Mouse (Mus musculus) limb, embryonic 13.5 days (tissue): ENCODE data around the gene Sash3. TPM values are rescaled to one million over a fixed set of nuclear protein-coding genes. Genes with fewer than 3 reads are reported as not detected.

Source experiments
- ATAC-seq: fragments of 200-750 bp; cut with Nextera tagmentation; 2 replicates; pipeline ENCODE4 v1.8.0; 2017; ENCODE audit warnings: low read depth, moderate number of reproducible peaks, moderate TSS enrichment; ENCODE audit not compliant: low FRiP score
- H3K27ac ChIP-seq: fragments of 300-500 bp; sonication (generic); 2 replicates; pipeline ENCODE4 v1.5.1; 2015; ENCODE audit warnings: inconsistent platforms, mild to moderate bottlenecking, moderate library complexity
- H3K27me3 ChIP-seq: fragments of 300-500 bp; sonication (generic); 2 replicates; pipeline ENCODE4 v1.6.1; 2015; ENCODE audit warnings: mild to moderate bottlenecking, inconsistent platforms
- H3K36me3 ChIP-seq: fragments of 300-500 bp; sonication (generic); 2 replicates; pipeline ENCODE4 v1.6.1; 2015; ENCODE audit warnings: inconsistent platforms, mild to moderate bottlenecking, moderate library complexity
- H3K4me1 ChIP-seq: fragments of 300-500 bp; sonication (generic); 2 replicates; pipeline ENCODE4 v1.6.1; 2015; ENCODE audit warnings: inconsistent platforms
- H3K4me2 ChIP-seq: fragments of 300-500 bp; sonication (generic); replicated peaks from 2 replicates; pipeline ENCODE4 v1.6.1; 2015; ENCODE audit warnings: inconsistent platforms, mild to moderate bottlenecking, moderate library complexity
- H3K4me3 ChIP-seq: fragments of 300-500 bp; sonication (generic); 2 replicates; pipeline ENCODE4 v1.5.1; 2015; ENCODE audit warnings: moderate library complexity, mild to moderate bottlenecking, inconsistent platforms
- H3K9ac ChIP-seq: fragments of 300-500 bp; sonication (generic); 2 replicates; pipeline ENCODE4 v1.6.1; 2015; ENCODE audit warnings: mild to moderate bottlenecking, inconsistent platforms
- H3K9me3 ChIP-seq: fragments of 300-500 bp; sonication (generic); 2 replicates; pipeline ENCODE4 v1.6.1; 2016; ENCODE audit warnings: inconsistent platforms
- WGBS: fragments of 180-500 bp; shearing (Covaris S2); methylation state at CpG from one replicate; pipeline ENCODE4 v1.1.7; 2015; 5-methylcytosine and 5-hydroxymethylcytosine counted together
- polyA plus RNA-seq: library from polyadenylated mRNA; unstranded; fragments of >200 nt; fragmentation: Nextera tagmentation; extraction: Ambion mirVana; gene quantifications from 2 replicates; pipeline ENCODE4 v1.2.1, GENCODE M21; 2015

Sash3 gene
- polyA plus RNA-seq, 1 experiment from 2014 or later, result 1.8 TPM

- Histone ChIP-seq H3K27ac (no peak overlapping the region), H3K4me3 (no peak overlapping the region), H3K9me3 (no peaks in the 10 kb centered on the region), H3K36me3 (no peaks in the 10 kb centered on the region), H3K27me3 (no peaks in the 10 kb centered on the region), H3K4me2 (no peak overlapping the region), H3K9ac (no peak overlapping the region), H3K4me1 (no peaks in the 10 kb centered on the region)
- 49% methylated on average over 6 of the region's 6 CpGs for WGBS
- no peak for ATAC-seq
These were observed 19.2 kb upstream of the Sash3 start for GRCm38 (mm10) chrX:48126903-48127476.

GRCm38 (mm10) chrX:48127502-48128218 is 18.6 kb upstream of the Sash3 start:
- H3K9me3 ChIP-seq, result no peaks in the 10 kb centered on the region
- H3K9ac ChIP-seq, result no peak overlapping the region
- H3K4me2 ChIP-seq, result no peak overlapping the region
- H3K27ac ChIP-seq, result no peak overlapping the region
- no peaks in the 10 kb centered on the region for H3K36me3 ChIP-seq
- no peak overlapping the region for H3K4me3 ChIP-seq
- H3K4me1 ChIP-seq, result no peaks in the 10 kb centered on the region
- WGBS, result 72% methylated on average over 6 of the region's 6 CpGs
- H3K27me3 ChIP-seq, result no peaks in the 10 kb centered on the region
- no peak for ATAC-seq

- no peak overlapping the region for H3K4me2 ChIP-seq
- no peaks in the 10 kb centered on the region for H3K9me3 ChIP-seq
- H3K27ac ChIP-seq, result no peak overlapping the region
- H3K9ac ChIP-seq, result no peak overlapping the region
- no peaks in the 10 kb centered on the region for H3K36me3 ChIP-seq
- H3K27me3 ChIP-seq, result no peaks in the 10 kb centered on the region
- no peak for ATAC-seq
- no peaks in the 10 kb centered on the region for H3K4me1 ChIP-seq
- H3K4me3 ChIP-seq, result no peak overlapping the region
- 75% methylated on average over 1 of the region's 1 CpGs for WGBS
These were observed 17.1 kb upstream of the Sash3 start for GRCm38 (mm10) chrX:48129167-48129566.

GRCm38 (mm10) chrX:48136935-48137334 is 9.3 kb upstream of the Sash3 start:
- Histone ChIP-seq H3K4me3 (no peak overlapping the region), H3K4me2 (no peak overlapping the region), H3K9me3 (no peaks in the 10 kb centered on the region), H3K27ac (no peak overlapping the region), H3K27me3 (no peaks in the 10 kb centered on the region), H3K9ac (no peak overlapping the region), H3K4me1 (no peaks in the 10 kb centered on the region), H3K36me3 (no peaks in the 10 kb centered on the region)
- no peak for ATAC-seq
- 77% methylated on average over 4 of the region's 4 CpGs for WGBS

GRCm38 (mm10) chrX:48138011-48138410 is 8.2 kb upstream of the Sash3 start:
- Histone ChIP-seq H3K9ac (no peak overlapping the region), H3K4me3 (no peak overlapping the region), H3K4me2 (no peak overlapping the region), H3K9me3 (no peaks in the 10 kb centered on the region), H3K27me3 (no peaks in the 10 kb centered on the region), H3K27ac (no peak overlapping the region), H3K4me1 (0 out of 2 replicates have a peak, but pooled peaks cover 2% of the 10 kb centered on the region), H3K36me3 (no peaks in the 10 kb centered on the region)
- ATAC-seq, result no peak
- WGBS, result 65% methylated on average over 6 of the region's 6 CpGs

- Histone ChIP-seq H3K4me3 (no peak overlapping the region), H3K4me2 (no peak overlapping the region), H3K9me3 (no peaks in the 10 kb centered on the region), H3K27me3 (no peaks in the 10 kb centered on the region), H3K9ac (no peak overlapping the region), H3K27ac (no peak overlapping the region), H3K4me1 (0 out of 2 replicates have a peak, but pooled peaks cover 5% of the 10 kb centered on the region), H3K36me3 (no peaks in the 10 kb centered on the region)
- no peak for ATAC-seq
- 49% methylated on average over 7 of the region's 7 CpGs for WGBS
These were observed 7.5 kb upstream of the Sash3 start for GRCm38 (mm10) chrX:48138539-48139275.

GRCm38 (mm10) chrX:48139368-48140285 is 6.6 kb upstream of the Sash3 start:
- H3K9ac ChIP-seq, result no peak overlapping the region
- no peak for ATAC-seq
- no peaks in the 10 kb centered on the region for H3K9me3 ChIP-seq
- H3K27ac ChIP-seq, result no peak overlapping the region
- no peak overlapping the region for H3K4me3 ChIP-seq
- no peaks in the 10 kb centered on the region for H3K27me3 ChIP-seq
- H3K4me1 ChIP-seq, result 0 out of 2 replicates have a peak, but pooled peaks cover 5% of the 10 kb centered on the region
- H3K36me3 ChIP-seq, result no peaks in the 10 kb centered on the region
- WGBS, result 50% methylated on average over 14 of the region's 14 CpGs
- no peak overlapping the region for H3K4me2 ChIP-seq

GRCm38 (mm10) chrX:48140286-48140877 is 5.9 kb upstream of the Sash3 start:
- no peak overlapping the region for H3K4me2 ChIP-seq
- no peak overlapping the region for H3K9ac ChIP-seq
- H3K4me1 ChIP-seq, result 0 out of 2 replicates have a peak, but pooled peaks cover 5% of the 10 kb centered on the region
- H3K27ac ChIP-seq, result no peak overlapping the region
- ATAC-seq, result no peak
- WGBS, result 56% methylated on average over 3 of the region's 3 CpGs
- no peak overlapping the region for H3K4me3 ChIP-seq
- no peaks in the 10 kb centered on the region for H3K27me3 ChIP-seq
- H3K36me3 ChIP-seq, result no peaks in the 10 kb centered on the region
- no peaks in the 10 kb centered on the region for H3K9me3 ChIP-seq

GRCm38 (mm10) chrX:48141481-48141880 is 4.8 kb upstream of the Sash3 start:
- ATAC-seq, result no peak
- H3K27me3 ChIP-seq, result no peaks in the 10 kb centered on the region
- H3K4me1 ChIP-seq, result 0 out of 2 replicates have a peak, but pooled peaks cover 5% of the 10 kb centered on the region
- H3K9me3 ChIP-seq, result no peaks in the 10 kb centered on the region
- WGBS, result 84% methylated on average over 6 of the region's 6 CpGs
- no peak overlapping the region for H3K27ac ChIP-seq
- H3K9ac ChIP-seq, result no peak overlapping the region
- H3K4me2 ChIP-seq, result no peak overlapping the region
- H3K36me3 ChIP-seq, result no peaks in the 10 kb centered on the region
- no peak overlapping the region for H3K4me3 ChIP-seq

- no peaks in the 10 kb centered on the region for H3K27me3 ChIP-seq
- no peak overlapping the region for H3K27ac ChIP-seq
- H3K9me3 ChIP-seq, result no peaks in the 10 kb centered on the region
- peak overlapping the region; percentile 31 for H3K4me3 ChIP-seq
- peak overlapping the region; percentile 54 for H3K4me2 ChIP-seq
- ATAC-seq, result no peak
- no peaks in the 10 kb centered on the region for H3K36me3 ChIP-seq
- 52% methylated on average over 26 of the region's 26 CpGs for WGBS
- H3K9ac ChIP-seq, result no peak overlapping the region
- H3K4me1 ChIP-seq, result 0 out of 2 replicates have a peak, but pooled peaks cover 5% of the 10 kb centered on the region
These were observed 2.6 kb upstream of the Sash3 start for GRCm38 (mm10) chrX:48143415-48144335.
